Mouse (Mus musculus) lung, embryonic 14.5 days (tissue): Measurements from ENCODE around the gene Upb1. TPM values are rescaled to one million over a fixed set of nuclear protein-coding genes. Genes with fewer than 3 reads are reported as not detected.

Source experiments
- ATAC-seq: fragments of 200-750 bp; cut with Nextera tagmentation; 2 replicates; pipeline ENCODE4 v1.8.0; 2017; ENCODE audit warnings: mild to moderate bottlenecking, moderate TSS enrichment, moderate library complexity; ENCODE audit not compliant: insufficient read depth
- DNase-seq: peaks from one replicate; pipeline ENCODE4 v3.0.0-alpha.2; 2015
- H3K27ac ChIP-seq: fragments of 300-500 bp; sonication (generic); 2 replicates; pipeline ENCODE4 v1.5.1; 2014; ENCODE audit warnings: low read depth, mild to moderate bottlenecking, moderate library complexity
- H3K27me3 ChIP-seq: fragments of 300-500 bp; sonication (generic); 2 replicates; pipeline ENCODE4 v1.6.1; 2014; ENCODE audit warnings: low read length, control low read depth; ENCODE audit not compliant: insufficient read depth
- H3K36me3 ChIP-seq: fragments of 300-500 bp; sonication (generic); 2 replicates; pipeline ENCODE4 v1.6.1; 2014; ENCODE audit warnings: control low read depth; ENCODE audit not compliant: insufficient read depth
- H3K4me1 ChIP-seq: fragments of 300-500 bp; sonication (generic); 2 replicates; pipeline ENCODE4 v1.6.1; 2014; ENCODE audit warnings: antibody characterized with exemption, control low read depth; ENCODE audit not compliant: insufficient read depth
- H3K4me2 ChIP-seq: fragments of 300-500 bp; sonication (generic); 2 replicates; pipeline ENCODE4 v1.6.1; 2014; ENCODE audit warnings: mild to moderate bottlenecking
- H3K4me3 ChIP-seq: fragments of 300-500 bp; sonication (generic); 2 replicates; pipeline ENCODE4 v1.5.1; 2014; ENCODE audit warnings: low read depth, low read length
- H3K9ac ChIP-seq: fragments of 300-500 bp; sonication (generic); 2 replicates; pipeline ENCODE4 v1.6.1; 2014
- H3K9me3 ChIP-seq: fragments of 300-500 bp; sonication (generic); 2 replicates; pipeline ENCODE4 v1.6.1; 2016; ENCODE audit warnings: low read depth, low read length, control low read depth
- CTCF ChIP-seq: IDR thresholded peaks from 2 replicates; pipeline ENCODE4 v1.5.1; 2016; ENCODE audit warnings: antibody characterized with exemption, low read depth
- WGBS: fragments of 180-500 bp; shearing (Covaris S2); extraction: QIAGEN DNeasy Blood & Tissue Kit; methylation state at CpG from one replicate; pipeline ENCODE4 v1.1.7; 2014; 5-methylcytosine and 5-hydroxymethylcytosine counted together
- polyA plus RNA-seq: library from polyadenylated mRNA; unstranded; fragments of >200 nt; fragmentation: Nextera tagmentation; extraction: Ambion mirVana; gene quantifications from 2 replicates; pipeline ENCODE4 v1.2.1, GENCODE M21; 2014

Gene Upb1
- polyA plus RNA-seq, 1 experiment from 2014 or later: 0.17 TPM

GRCm38 (mm10) chr10:75412114-75413103 is 11.5 kb downstream of the Upb1 start:
- TF ChIP-seq CTCF: no peak
- no peak overlapping the region for H3K4me2 ChIP-seq
- no peaks in the 10 kb centered on the region for H3K36me3 ChIP-seq
- H3K9me3 ChIP-seq: no peaks in the 10 kb centered on the region
- no peak overlapping the region for H3K4me3 ChIP-seq
- no peak for DNase-seq
- no peaks in the 10 kb centered on the region for H3K27me3 ChIP-seq
- H3K27ac ChIP-seq: no peak overlapping the region
- ATAC-seq: no peak
- no peaks in the 10 kb centered on the region; the same call in 1 of the 2 replicates for H3K4me1 ChIP-seq
- no peak overlapping the region for H3K9ac ChIP-seq
- 67% methylated on average over 27 of the region's 27 CpGs for WGBS

GRCm38 (mm10) chr10:75414925-75415324 is 14.0 kb downstream of the Upb1 start:
- H3K4me3 ChIP-seq: no peak overlapping the region
- no peak overlapping the region for H3K4me2 ChIP-seq
- H3K27me3 ChIP-seq: no peaks in the 10 kb centered on the region
- DNase-seq (no peak), ATAC-seq (no peak)
- H3K9ac ChIP-seq: no peak overlapping the region
- H3K27ac ChIP-seq: no peak overlapping the region
- no peaks in the 10 kb centered on the region for H3K36me3 ChIP-seq
- no peaks in the 10 kb centered on the region; the same call in 1 of the 2 replicates for H3K4me1 ChIP-seq
- WGBS: 77% methylated on average over 7 of the region's 7 CpGs
- no peaks in the 10 kb centered on the region for H3K9me3 ChIP-seq
- no peak for TF ChIP-seq CTCF

- DNase-seq: peak; percentile 36
- Histone ChIP-seq H3K4me1 (no peaks in the 10 kb centered on the region; the same call in 1 of the 2 replicates), H3K4me2 (no peak overlapping the region), H3K27ac (no peak overlapping the region), H3K9ac (no peak overlapping the region), H3K4me3 (no peak overlapping the region), H3K9me3 (no peaks in the 10 kb centered on the region), H3K27me3 (no peaks in the 10 kb centered on the region), H3K36me3 (no peaks in the 10 kb centered on the region)
- no peak for ATAC-seq
- no peak for TF ChIP-seq CTCF
- 40% methylated on average over 8 of the region's 8 CpGs for WGBS
Observed at GRCm38 (mm10) chr10:75417363-75418042, 16.6 kb downstream of the Upb1 start.

GRCm38 (mm10) chr10:75418747-75419146 is 17.8 kb downstream of the Upb1 start:
- ATAC-seq: no peak
- Histone ChIP-seq H3K9me3 (no peaks in the 10 kb centered on the region), H3K9ac (no peak overlapping the region), H3K4me2 (no peak overlapping the region), H3K36me3 (no peaks in the 10 kb centered on the region), H3K4me3 (no peak overlapping the region), H3K27ac (no peak overlapping the region), H3K4me1 (no peaks in the 10 kb centered on the region), H3K27me3 (no peaks in the 10 kb centered on the region)
- DNase-seq: no peak
- 56% methylated on average over 4 of the region's 4 CpGs for WGBS
- TF ChIP-seq CTCF: no peak

- ATAC-seq: no peak
Observed at GRCm38 (mm10) chr10:75424498-75424901, 23.6 kb downstream of the Upb1 start.

GRCm38 (mm10) chr10:75428049-75429003 is 27.4 kb downstream of the Upb1 start:
- ATAC-seq (no peak), DNase-seq (no peak)
- H3K4me1 ChIP-seq: no peaks in the 10 kb centered on the region
- H3K9ac ChIP-seq: no peak overlapping the region
- no peak for TF ChIP-seq CTCF
- no peaks in the 10 kb centered on the region for H3K36me3 ChIP-seq
- H3K4me3 ChIP-seq: no peak overlapping the region
- peaks cover 4% of the 10 kb centered on the region; the same call in 1 of the 2 replicates for H3K9me3 ChIP-seq
- H3K27me3 ChIP-seq: no peaks in the 10 kb centered on the region
- H3K27ac ChIP-seq: no peak overlapping the region
- H3K4me2 ChIP-seq: no peak overlapping the region
- 73% methylated on average over 13 of the region's 13 CpGs for WGBS

More at GRCm38 (mm10) chr10:75424498-75424901, 23.6 kb downstream of the Upb1 start:
- DNase-seq: peak; percentile 61
- H3K27me3 ChIP-seq: no peaks in the 10 kb centered on the region
- H3K9ac ChIP-seq: no peak overlapping the region
- no peaks in the 10 kb centered on the region for H3K9me3 ChIP-seq
- no peak for TF ChIP-seq CTCF
- H3K4me1 ChIP-seq: no peaks in the 10 kb centered on the region
- 55% methylated on average over 10 of the region's 10 CpGs for WGBS
- H3K4me3 ChIP-seq: no peak overlapping the region
- H3K36me3 ChIP-seq: no peaks in the 10 kb centered on the region
- H3K27ac ChIP-seq: no peak overlapping the region
- H3K4me2 ChIP-seq: no peak overlapping the region
